Mouse (Mus musculus) CD4-positive helper T cell, adult 2 months (primary cell): Measurements from ENCODE around the gene Gsdma2.
"Not testable (repeated sequence)": the region's sequence is repeated elsewhere in the genome, so short reads cannot be mapped to it uniquely, and the experiment has no call there.

Experiments used
- DNase-seq: peaks from one replicate; pipeline ENCODE4 v3.0.0-alpha.2; 2012; ENCODE audit warnings: low read depth, missing footprints, low spot score

The Gsdma2 gene

GRCm38 (mm10) chr11:98664091-98664490 lies 17.5 kb downstream of the Gsdma2 start, which contains the start of gene Gsdma:
Gsdma (plus strand) TSS chr11:98664351.
- DNase-seq = no peak

DNA sequence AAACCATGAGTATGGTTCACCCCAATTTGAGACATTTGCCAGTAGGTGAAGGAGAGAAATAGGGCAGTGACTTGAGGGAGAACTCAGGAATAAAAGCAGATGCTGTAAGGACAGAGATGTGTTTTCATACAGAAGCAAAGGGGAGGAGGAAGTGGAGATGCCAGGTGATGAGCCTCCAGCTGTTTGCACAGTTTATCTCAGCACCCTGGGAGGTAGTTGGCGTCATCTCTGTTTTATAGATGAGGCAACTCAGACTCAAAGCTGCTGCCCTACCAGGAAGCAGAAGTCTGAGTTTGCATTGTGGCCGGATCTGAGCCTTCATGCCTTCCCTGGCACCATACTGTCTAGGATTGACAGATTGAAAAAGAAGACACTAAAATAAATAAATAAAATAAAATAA lies 22.4 kb downstream of the Gsdma2 start:
- DNase-seq = no peak

DNA sequence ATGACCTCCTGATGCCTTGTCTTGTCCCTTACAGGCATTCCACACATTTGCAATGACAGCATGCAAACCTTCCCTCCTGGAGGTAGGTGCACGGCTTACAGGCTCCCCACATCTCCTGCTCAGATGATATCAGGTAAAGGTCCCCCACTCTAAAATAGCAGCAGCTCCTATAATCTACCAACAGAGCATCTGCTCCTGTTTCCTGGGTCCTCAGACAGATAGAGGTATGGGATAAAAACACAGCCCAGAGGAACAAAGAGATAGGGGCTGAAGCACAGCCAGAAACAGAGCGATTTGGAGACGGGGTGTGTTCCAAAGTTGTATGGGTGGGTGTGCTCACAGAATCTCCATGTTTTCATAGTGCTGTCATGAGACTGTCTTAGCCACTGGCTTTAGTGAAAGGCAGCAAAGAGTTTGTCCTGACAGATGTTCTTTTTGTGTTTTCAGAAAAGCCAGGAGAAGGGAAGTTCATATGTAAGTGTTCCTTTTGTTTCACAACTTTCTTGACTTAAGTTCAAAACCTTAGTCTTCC lies 24.8 kb downstream of the Gsdma2 start:
- DNase-seq = no peak

DNA sequence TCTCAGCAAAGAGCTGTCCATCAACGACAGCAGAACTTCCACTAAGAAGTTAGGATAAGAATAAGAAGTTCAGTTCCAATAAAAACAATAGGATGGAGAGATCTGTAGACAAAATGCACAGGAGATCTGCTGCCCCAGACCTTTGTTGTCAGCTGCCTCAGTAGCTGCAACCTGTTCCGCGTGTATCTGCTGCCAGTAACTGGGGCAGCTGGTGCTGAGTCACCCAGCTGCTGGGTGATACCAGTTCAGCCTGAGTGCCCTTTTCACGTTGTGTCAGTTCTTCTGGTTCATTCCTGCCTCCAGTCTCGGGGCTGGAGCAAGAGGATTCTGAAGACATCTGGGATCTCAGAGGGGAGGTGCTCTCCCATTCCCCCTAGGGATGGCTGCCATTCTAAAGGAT lies 25.3 kb downstream of the Gsdma2 start:
- no peak for DNase-seq

GRCm38 (mm10) chr11:98672482-98672881 lies 25.9 kb downstream of the Gsdma2 start:
- DNase-seq = no peak

GRCm38 (mm10) chr11:98673136-98673535 lies 26.6 kb downstream of the Gsdma2 start:
- peak; percentile 71 for DNase-seq

GRCm38 (mm10) chr11:98675829-98676363 lies 29.3 kb downstream of the Gsdma2 start:
- DNase-seq = no peak

GRCm38 (mm10) chr11:98680023-98680422 lies 33.5 kb downstream of the Gsdma2 start:
- DNase-seq = no peak

DNA sequence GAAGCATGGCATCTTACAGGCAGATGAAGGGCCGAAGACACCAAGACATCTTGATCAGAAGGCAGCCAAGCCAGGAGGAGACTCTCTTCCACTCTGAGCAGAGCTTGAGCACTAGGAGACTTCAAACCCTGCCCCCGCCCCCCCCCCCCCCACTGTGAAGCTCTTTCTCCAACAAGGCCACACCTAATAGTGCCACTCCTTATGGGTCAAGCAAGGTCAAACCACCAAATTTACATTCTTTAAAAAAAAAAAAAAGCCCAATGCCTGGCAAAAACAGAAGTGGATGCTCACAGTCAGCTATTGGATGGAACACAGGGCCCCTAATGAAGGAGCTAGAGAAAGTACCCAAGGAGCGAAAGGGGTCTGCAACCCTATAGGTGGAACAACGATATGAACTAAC lies 34.0 kb downstream of the Gsdma2 start:
- DNase-seq = not testable (repeated sequence)

DNA sequence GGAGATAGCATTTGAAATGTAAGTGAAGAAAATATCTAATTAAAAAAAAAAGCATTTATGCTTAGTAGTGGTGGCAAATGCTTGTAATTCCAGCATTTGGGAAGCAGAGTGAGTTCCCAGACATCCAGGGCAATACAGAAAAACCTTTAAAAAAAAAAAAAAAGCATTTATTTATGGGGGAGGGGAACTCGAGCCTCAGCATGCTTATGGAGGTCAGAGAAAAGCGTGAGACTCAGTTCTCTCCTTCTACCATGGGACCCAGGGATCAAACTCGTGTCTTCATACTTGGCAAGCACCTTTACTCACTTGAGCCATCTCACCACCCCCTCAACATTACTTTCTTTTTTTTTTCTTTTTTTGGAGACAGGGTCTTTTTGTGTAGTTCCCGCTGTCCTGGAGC lies 34.6 kb downstream of the Gsdma2 start:
- DNase-seq = no peak

DNA sequence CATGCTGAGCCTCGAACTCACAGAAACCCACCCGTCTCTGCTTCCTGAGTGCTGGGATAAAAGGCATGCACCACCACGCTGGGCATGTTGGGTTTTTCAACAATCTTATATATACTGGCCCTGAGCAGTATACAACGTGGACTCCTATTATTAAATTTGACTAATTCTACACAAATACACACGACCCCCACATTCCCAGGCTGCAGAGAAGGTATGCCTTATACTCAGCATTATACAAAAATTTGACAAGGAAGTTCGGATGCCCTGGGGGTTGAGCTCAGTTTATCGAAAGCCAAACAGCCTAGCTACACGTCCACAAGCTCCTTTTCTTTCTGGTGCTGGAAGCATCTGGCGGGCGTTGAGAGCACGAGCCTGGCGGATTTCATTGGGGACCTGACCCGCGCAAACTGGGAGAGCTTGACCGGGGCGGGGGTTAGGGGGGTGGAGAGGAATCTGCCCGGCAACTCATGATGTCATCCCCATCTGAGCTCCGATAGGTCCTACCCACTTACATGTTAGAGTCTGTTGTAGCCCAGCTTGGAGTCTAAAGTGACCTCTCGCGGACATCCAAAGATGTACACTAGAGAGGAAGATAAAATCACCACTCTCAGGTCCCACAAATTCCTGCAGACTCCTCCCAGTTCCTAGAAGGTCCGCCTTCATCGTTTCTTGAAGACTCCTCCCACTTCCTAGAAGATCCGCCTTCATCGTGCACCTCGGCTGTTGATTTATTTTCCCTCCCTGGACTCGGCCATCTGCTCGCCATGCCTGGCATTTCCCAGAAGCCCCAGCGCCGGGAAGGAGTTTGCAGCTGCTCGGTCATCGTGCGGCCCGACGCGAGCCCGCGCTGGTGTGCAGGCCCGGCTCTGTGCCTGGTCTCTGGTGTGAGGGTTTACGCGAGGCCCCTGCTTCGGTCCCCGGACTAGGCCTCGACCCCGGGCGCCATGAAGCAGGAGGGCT lies 35.5 kb downstream of the Gsdma2 start, which contains the start of gene Psmd3:
Gene Psmd3, plus strand, starts transcription at position 769 of the 960 bp plus-strand sequence.
- peak; percentile 96 for DNase-seq

DNA sequence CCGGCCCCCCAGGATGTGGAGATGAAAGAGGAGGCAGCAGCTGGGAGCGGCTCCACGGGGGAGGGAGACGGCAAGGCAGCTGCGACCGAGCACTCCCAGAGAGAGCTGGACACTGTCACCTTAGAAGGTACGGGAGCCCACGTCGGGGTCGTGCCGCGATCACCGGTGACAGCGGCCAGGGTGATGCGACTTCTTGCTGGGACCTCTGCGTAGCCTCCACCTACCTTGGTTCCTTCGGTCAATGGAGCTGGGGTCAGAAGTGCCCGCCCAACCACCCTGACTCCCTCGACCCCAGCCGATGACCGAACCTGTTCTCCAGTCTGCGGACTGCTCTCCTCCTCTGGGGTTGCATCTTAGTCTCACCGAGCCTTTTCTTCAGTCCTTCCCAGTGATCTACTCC lies 36.3 kb downstream of the Gsdma2 start:
- DNase-seq = no peak

- no peak for DNase-seq
Observed at GRCm38 (mm10) chr11:98685642-98686041, 39.1 kb downstream of the Gsdma2 start.

DNA sequence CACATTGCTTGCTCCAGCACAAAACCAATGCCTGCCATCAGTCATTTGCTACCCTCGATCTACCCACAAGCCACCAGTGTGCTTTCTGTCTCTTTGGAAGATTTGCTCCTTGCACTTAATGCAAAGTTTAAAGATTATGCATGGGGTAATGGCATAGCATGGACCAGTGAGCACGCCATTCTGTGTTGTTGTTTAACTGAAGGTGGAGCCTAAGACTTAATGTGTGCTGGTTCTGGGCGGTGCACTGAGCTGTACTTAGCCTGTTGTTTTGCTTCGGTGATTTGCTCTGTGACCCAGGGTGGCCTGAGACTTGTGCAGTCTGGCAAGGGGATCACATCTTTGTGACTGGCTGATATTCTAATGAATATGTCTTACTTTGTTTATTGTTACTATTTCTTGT lies 40.4 kb downstream of the Gsdma2 start:
- DNase-seq = no peak

DNA sequence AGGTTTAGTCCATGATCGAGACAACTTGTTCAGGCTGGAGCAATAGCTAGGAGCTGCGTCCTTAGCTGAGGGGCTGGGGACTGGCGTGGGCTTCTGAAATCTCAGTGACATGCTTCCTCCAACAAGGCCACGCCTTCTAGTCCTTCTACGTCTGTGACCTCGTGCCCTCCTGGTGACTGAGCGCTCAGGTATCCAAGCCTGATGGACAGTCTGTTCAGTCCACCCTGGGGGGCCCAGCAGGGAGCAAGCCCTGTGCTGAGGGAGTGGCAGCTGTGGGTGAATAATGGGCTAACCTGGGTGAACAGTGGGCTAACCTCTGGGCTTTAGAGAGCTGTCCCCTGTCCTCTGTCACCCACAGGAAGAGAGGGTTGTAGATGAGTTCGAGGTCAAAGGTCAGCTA lies 41.5 kb downstream of the Gsdma2 start:
- DNase-seq = no peak

DNA sequence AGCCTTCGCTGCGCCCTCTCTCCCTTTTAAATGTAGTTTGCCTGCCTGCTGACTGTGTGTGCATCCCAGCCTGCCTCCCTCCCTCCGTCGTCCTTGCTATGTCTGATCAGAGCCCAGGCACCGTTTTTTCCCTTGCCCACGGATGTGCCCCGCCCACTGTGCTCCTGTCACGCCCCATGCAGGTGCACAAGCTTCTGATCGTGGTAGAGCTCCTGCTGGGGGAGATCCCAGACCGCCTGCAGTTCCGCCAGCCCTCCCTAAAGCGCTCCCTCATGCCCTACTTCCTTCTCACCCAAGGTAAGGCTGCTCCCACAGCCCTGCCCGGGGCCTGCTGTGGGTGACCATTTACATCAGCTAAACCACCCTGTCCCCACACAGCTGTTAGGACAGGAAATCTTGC lies 46.6 kb downstream of the Gsdma2 start:
- no peak for DNase-seq

GRCm38 (mm10) chr11:98693746-98694145 lies 47.2 kb downstream of the Gsdma2 start:
- no peak for DNase-seq

- DNase-seq = no peak
Observed at GRCm38 (mm10) chr11:98694301-98694700, 47.7 kb downstream of the Gsdma2 start.

GRCm38 (mm10) chr11:98695408-98695807 lies 48.8 kb downstream of the Gsdma2 start:
- DNase-seq = no peak

- DNase-seq = no peak
Observed at GRCm38 (mm10) chr11:98696454-98697216, 50.1 kb downstream of the Gsdma2 start.

GRCm38 (mm10) chr11:98697225-98697624 lies 50.7 kb downstream of the Gsdma2 start:
- DNase-seq = no peak
